Mouse (Mus musculus) kidney, embryonic 16.5 days (tissue): ENCODE data around the gene Vmn1r163. TPM values are rescaled to one million over a fixed set of nuclear protein-coding genes. Genes with fewer than 3 reads are reported as not detected.
"Not testable (repeated sequence)": the region's sequence is repeated elsewhere in the genome, so short reads cannot be mapped to it uniquely, and the experiment has no call there.

Experiments used
- ATAC-seq: fragments of 200-750 bp; cut with Nextera tagmentation; 2 replicates; pipeline ENCODE4 v1.8.0; 2017; ENCODE audit warnings: moderate TSS enrichment; ENCODE audit not compliant: low FRiP score, low TSS enrichment
- H3K27ac ChIP-seq: fragments of 300-500 bp; sonication (generic); 2 replicates; pipeline ENCODE4 v1.5.1; 2014; ENCODE audit warnings: low read length
- H3K27me3 ChIP-seq: fragments of 300-500 bp; sonication (generic); 2 replicates; pipeline ENCODE4 v1.6.1; 2014; ENCODE audit warnings: low read length, control low read depth, mixed read lengths; ENCODE audit not compliant: insufficient read depth
- H3K36me3 ChIP-seq: fragments of 300-500 bp; sonication (generic); 2 replicates; pipeline ENCODE4 v1.6.1; 2014; ENCODE audit warnings: low read length, control low read depth, mixed read lengths; ENCODE audit not compliant: insufficient read depth
- H3K4me1 ChIP-seq: fragments of 300-500 bp; sonication (generic); 2 replicates; pipeline ENCODE4 v1.6.1; 2014; ENCODE audit warnings: low read length, control low read depth, mixed read lengths; ENCODE audit not compliant: insufficient read depth
- H3K4me2 ChIP-seq: fragments of 300-500 bp; sonication (generic); replicated peaks from 2 replicates; pipeline ENCODE4 v1.6.1; 2014; ENCODE audit warnings: low read depth, low read length
- H3K4me3 ChIP-seq: fragments of 300-500 bp; sonication (generic); 2 replicates; pipeline ENCODE4 v1.5.1; 2014; ENCODE audit warnings: mild to moderate bottlenecking, low read length
- H3K9ac ChIP-seq: fragments of 300-500 bp; sonication (generic); replicated peaks from 2 replicates; pipeline ENCODE4 v1.6.1; 2014; ENCODE audit warnings: low read length
- H3K9me3 ChIP-seq: fragments of 300-500 bp; sonication (generic); 2 replicates; pipeline ENCODE4 v1.6.1; 2016; ENCODE audit warnings: low read length, control low read depth
- WGBS: fragments of 180-500 bp; shearing (Covaris S2); extraction: QIAGEN DNeasy Blood & Tissue Kit; methylation state at CpG from one replicate; pipeline ENCODE4 v1.1.7; 2014; 5-methylcytosine and 5-hydroxymethylcytosine counted together
- polyA plus RNA-seq: library from polyadenylated mRNA; unstranded; fragments of >200 nt; fragmentation: Nextera tagmentation; extraction: Ambion mirVana; gene quantifications from 2 replicates; pipeline ENCODE4 v1.2.1, GENCODE M21; 2015

Vmn1r163 gene
- not detected in 2 replicates for polyA plus RNA-seq

DNA sequence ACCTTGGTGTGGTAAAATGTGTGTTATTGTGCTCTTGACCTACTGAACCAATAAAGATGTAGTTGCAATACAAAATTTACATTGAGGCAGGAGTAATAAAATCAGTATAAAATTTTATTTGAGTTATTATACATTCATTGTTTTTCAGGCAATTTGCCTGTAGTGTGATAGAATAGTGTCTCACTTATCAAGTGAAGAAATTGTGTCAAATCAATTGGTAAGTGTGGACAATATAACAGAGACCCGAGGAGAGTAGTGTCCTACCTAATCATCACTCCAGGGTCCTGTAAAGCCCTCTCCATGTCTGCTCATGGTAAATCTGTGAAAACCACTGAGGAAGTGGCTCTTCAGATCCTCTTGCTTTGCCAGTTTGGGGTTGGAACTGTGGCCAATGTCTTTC lies at the start of gene Vmn1r163:
Gene Vmn1r163 (plus strand): TSS at position 301 of the 400 bp plus-strand sequence.
- not testable (repeated sequence) for H3K4me3 ChIP-seq, ATAC-seq, H3K4me1 ChIP-seq, H3K9ac ChIP-seq, H3K27ac ChIP-seq, H3K36me3 ChIP-seq, H3K27me3 ChIP-seq, H3K9me3 ChIP-seq, H3K4me2 ChIP-seq
- WGBS: no CpG with 5 or more reads among the region's 1 CpGs

DNA sequence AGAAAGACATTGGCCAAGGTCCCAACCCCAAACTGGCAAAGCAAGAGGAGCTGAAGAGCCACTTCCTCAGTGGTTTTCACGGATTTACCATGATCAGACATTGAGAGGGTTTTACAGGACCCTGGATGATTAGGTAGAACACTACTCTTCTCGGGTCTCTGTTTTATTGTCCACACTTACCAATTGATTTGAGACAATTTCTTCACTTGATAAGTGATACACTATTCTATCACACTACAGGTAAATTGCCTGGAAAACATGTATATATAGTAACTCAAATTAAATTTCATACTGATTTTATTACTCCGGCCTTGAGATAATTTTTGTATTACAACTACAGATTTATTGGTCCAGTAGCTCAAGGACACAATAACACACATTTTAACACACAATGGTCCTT lies 35.5 kb upstream of the Vmn1r163 start, which contains the start of gene Gm4216:
Gene Gm4216 (minus strand): TSS at position 101 of the 400 bp plus-strand sequence.
- not testable (repeated sequence) for H3K4me1 ChIP-seq, H3K4me3 ChIP-seq, ATAC-seq, H3K4me2 ChIP-seq, H3K9me3 ChIP-seq, H3K27me3 ChIP-seq, H3K36me3 ChIP-seq, H3K9ac ChIP-seq, H3K27ac ChIP-seq
- no CpG with 5 or more reads among the region's 3 CpGs for WGBS

DNA sequence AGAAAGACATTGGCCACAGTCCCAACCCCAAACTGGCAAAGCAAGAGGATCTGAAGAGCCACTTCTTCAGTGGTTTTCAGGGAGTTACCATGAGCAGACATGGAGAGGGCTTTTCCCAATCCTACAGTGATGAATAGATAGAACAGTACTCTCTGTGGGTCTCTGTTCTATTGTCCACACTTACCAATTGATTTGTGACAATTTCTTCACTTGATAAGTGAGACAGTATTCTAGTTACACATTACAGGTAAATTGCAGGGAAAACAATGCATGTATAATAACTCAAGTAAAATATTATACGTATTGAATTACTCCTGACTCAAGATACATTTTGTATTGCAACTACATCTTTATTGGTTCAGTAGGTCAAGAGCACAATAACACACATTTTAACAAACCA lies 12.0 kb downstream of the Vmn1r163 start, which contains the start of gene Gm8720:
Gene Gm8720 (minus strand): TSS at position 101 of the 400 bp plus-strand sequence.
- not testable (repeated sequence) for H3K9ac ChIP-seq, H3K4me1 ChIP-seq, H3K27me3 ChIP-seq, H3K9me3 ChIP-seq, H3K36me3 ChIP-seq, H3K4me2 ChIP-seq, H3K4me3 ChIP-seq, H3K27ac ChIP-seq, ATAC-seq
- WGBS: no CpG with 5 or more reads among the region's 1 CpGs

Other genes starting within 250 kb of the Vmn1r163 start
- gene Vmn1r159, start 211.9 kb upstream of the Vmn1r163 start, polyA plus RNA-seq: not detected in 2 replicates
- not detected in 2 replicates for gene Vmn1r160, start 184.3 kb upstream of the Vmn1r163 start, polyA plus RNA-seq
- not detected in 2 replicates for gene Gm4214, start 70.9 kb upstream of the Vmn1r163 start, polyA plus RNA-seq
- gene Gm4216, start 35.6 kb upstream of the Vmn1r163 start, polyA plus RNA-seq: not detected in 2 replicates
- gene Gm8720, start 11.9 kb downstream of the Vmn1r163 start, polyA plus RNA-seq: not detected in 2 replicates
- gene Gm10662, start 88.9 kb downstream of the Vmn1r163 start, polyA plus RNA-seq: not detected in 2 replicates
- not detected in 2 replicates for gene Vmn1r165, start 161.8 kb downstream of the Vmn1r163 start, polyA plus RNA-seq
- gene Vmn1r166, start 196.1 kb downstream of the Vmn1r163 start, polyA plus RNA-seq: not detected in 2 replicates
- not detected in 2 replicates for gene Gm6902, start 223.4 kb downstream of the Vmn1r163 start, polyA plus RNA-seq
- gene Nlrp4e, start 245.7 kb downstream of the Vmn1r163 start, polyA plus RNA-seq: not detected in 2 replicates